Mouse (Mus musculus) cerebellum, adult 11 months (tissue): ENCODE results near the gene Ccdc71.

Experiments used
- DNase-seq: peaks from one replicate; pipeline ENCODE4 v3.0.0; 2022

Gene Ccdc71

GRCm38 (mm10) chr9:108461181-108461631, 879 bp downstream of the Ccdc71 start, which contains the start of gene Klhdc8b:
Gene Klhdc8b (minus strand): TSS chr9:108461581.
- DNase-seq: no peak

- DNase-seq: no peak
These were observed 1.3 kb downstream of the Ccdc71 start for GRCm38 (mm10) chr9:108461675-108462074.

GRCm38 (mm10) chr9:108462192-108462591, 1.9 kb downstream of the Ccdc71 start:
- no peak for DNase-seq

- DNase-seq: no peak
These were observed 3.4 kb downstream of the Ccdc71 start for GRCm38 (mm10) chr9:108463713-108464112.

DNA sequence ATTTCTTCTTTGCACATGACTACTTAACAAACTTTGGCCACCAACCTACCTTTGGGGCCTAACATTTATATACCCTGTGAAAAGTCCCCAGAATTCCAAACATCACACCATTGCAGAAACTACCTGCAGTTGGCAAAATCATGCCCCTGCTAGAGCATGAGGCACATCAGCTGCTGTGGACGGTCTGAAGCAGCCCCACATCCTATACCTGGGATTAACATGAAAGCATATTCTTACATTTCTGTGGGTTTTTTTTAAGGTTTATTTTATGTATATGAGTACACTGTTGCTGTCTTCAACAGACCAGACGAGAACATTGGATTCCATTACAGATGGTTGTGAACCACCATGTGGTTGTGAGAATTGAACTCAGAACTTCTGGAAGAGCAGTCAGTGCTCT, 5.9 kb downstream of the Ccdc71 start:
- DNase-seq: no peak

DNA sequence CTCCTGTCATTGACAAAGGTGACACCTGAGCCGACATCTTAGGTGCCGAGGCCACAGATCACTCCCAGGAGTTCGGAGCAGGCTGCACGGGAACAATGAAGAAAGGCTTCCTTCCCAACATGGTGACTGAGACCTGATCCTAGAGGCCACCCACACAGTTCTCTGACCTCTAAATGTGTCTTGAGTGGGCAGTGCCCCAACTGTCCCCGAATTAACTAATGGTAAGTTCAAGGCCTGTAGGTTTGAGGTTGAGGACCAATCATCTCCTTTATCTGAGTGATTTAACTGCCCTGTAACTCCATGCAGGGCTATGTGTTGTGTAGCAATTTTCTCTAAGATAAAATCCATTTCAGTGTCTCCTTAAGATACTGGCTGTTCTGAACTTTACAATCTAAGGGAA, 9.1 kb downstream of the Ccdc71 start:
- no peak for DNase-seq

- no peak for DNase-seq
These were observed 9.5 kb downstream of the Ccdc71 start for GRCm38 (mm10) chr9:108469845-108470244.

DNA sequence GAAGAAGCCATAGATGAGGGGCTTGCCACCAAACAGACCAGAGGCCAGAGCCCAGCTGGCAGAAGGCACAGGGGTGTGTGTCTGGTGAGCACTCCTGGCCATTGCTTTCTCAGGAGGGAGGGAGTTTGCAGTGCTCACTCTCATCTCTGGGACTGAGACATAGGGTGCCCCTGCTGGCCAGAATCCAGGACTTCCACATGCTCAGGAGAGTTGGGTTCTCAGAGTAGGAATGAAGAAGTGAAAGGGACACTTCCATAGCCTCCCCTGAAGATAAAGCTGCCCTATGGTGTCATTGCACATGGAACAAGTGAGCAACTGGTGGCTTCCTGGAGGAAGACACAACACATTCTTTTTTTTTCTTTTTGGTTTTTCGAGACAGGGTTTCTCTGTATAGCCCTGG, 14.2 kb downstream of the Ccdc71 start:
- DNase-seq: no peak

DNA sequence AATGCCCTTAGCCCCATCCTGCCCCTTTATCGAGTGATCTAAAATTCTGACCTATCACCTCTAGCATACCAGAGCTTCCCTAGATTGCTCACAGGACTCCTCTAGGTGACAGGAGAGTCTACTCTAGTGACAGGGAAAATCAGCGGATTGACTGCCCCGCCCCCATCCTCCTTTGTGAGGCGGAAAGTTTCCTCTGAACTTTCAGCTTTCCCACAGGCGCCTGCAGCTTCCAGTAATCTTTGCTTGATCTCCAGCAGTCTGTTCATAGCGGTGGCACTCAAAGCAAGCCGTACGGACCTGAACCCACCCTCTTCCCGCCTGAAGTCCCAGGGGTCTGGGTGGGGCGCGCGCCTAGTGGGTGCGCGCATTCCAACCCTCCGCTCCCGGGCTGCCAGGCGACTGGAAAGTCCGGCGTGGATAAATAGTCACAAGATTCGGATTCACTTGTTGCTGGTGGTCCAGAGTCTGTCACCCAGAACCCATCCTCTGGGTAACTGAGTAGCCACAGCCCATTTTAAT, 18.4 kb downstream of the Ccdc71 start:
- no peak for DNase-seq

DNA sequence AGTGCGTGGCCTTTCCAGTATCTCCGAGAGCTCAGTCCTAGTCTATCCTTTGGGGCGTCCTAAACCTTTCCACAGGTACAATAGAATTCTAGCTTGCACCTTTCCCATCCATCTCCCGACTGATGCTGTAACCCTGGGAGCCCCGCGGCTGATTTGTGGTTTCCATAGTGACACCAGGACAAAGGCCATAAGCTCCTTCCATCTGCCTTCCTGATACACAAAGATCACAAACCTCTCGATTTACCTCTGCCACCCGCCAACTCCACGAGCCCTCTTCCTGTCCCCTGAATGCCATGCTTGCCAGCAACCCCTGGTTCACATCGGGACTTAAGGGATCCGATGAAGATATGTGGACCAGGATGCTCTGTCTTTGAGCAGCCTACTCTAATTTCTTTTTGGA, 18.9 kb downstream of the Ccdc71 start:
- no peak for DNase-seq

DNA sequence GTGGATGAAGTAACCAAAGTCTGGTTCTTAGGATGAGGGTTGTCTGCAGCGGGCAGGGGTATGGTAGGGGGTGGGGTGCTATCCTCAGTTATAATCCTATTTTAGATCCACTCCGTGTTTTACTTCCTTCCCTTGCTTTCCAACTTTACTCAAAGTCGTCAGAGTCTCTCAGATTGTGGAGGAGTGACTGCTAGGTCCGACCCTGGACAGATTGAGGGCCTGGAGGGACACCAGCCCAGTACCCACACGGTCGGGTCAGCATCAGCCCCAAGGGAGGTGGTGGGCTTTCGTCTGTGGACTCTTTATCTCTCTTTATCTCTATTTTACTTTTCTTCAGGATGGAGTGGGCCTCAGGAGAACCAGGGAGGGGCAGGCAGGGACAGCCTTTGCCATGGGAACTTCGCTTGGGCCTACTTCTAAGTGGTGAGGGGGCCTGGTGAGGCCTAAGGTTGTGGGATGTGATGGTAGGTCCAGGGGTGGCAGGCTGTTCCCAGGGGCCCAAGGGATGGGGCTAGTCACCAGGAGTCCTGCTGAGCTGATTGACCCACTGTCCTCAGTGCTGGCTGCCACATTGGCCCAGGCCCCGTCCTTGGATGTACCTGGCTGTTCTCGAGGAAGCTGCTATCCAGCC, 19.5 kb downstream of the Ccdc71 start, which contains the start of gene Lamb2:
Lamb2 (plus strand) TSS at position 16 of the 631 bp plus-strand sequence.
- no peak for DNase-seq

DNA sequence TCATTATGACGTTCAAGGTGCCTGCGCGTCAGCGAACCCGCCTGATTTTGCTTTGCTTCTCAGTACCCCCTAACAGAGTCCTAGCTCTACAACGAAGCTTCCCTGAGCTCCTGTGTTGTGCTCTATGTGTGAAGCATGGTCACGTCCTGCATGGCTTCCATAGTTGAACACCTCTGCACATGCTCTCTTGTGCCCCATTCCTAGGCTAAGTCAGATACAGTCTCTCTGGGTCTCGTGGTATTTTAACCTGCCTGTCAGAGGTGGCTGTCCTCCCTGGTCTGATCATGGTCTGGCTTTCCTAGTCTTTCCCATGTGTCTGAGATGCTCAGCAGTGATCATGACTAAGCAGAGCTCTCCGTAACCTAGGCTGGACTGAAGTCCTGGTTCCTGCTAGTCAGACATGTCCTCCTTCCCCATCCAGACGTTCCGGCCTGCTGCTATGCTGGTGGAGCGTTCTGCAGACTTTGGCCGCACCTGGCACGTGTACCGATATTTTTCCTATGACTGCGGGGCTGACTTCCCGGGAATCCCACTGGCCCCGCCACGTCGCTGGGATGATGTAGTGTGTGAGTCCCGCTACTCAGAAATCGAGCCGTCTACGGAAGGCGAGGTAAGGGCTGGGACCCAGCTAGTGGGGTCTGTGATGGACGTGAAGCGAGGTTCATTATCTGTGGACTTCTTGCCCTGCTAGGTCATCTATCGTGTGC, 20.6 kb downstream of the Ccdc71 start:
- no peak for DNase-seq

DNA sequence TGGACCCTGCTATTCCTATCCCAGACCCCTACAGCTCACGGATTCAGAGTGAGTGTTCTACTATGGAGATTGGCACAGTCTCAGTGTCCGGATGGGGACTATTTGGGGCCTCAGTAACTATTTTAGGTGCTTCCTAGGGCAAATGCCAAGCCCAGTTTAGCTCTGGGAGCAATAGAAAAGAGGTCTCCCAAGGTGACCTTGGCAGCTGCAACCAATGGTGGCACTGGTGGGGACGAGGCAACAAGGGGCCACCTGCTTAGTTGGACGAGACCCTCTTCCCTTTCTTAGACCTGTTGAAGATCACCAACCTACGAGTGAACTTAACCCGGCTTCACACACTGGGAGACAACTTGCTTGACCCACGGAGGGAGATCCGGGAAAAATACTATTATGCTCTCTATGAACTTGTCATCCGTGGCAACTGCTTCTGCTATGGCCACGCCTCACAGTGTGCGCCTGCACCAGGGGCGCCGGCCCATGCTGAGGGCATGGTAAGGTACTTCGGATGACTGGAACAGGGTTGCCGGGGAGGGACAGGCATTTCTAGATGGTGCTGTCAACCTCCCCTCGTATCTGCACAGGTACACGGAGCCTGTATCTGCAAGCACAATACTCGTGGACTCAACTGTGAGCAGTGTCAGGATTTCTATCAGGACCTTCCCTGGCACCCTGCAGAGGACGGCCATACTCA, 21.3 kb downstream of the Ccdc71 start:
- no peak for DNase-seq

- DNase-seq: no peak
These were observed 22.9 kb downstream of the Ccdc71 start for GRCm38 (mm10) chr9:108483051-108483790.

DNA sequence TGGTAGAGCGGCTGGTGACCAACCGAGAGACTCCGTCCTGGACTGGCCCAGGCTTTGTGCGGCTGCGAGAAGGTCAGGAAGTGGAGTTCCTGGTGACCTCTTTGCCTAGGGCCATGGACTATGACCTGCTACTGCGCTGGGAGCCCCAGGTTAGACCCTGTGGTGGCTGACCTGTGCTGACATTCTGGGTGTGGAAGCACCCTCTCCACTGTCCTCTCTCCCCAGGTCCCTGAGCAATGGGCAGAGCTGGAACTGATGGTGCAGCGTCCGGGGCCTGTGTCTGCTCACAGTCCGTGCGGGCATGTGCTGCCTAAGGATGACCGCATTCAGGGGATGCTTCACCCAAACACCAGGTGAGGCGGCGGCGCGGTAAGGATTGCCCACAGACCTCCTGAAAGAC, 23.7 kb downstream of the Ccdc71 start:
- no peak for DNase-seq

GRCm38 (mm10) chr9:108485301-108485875, 25.1 kb downstream of the Ccdc71 start:
- DNase-seq: no peak

DNA sequence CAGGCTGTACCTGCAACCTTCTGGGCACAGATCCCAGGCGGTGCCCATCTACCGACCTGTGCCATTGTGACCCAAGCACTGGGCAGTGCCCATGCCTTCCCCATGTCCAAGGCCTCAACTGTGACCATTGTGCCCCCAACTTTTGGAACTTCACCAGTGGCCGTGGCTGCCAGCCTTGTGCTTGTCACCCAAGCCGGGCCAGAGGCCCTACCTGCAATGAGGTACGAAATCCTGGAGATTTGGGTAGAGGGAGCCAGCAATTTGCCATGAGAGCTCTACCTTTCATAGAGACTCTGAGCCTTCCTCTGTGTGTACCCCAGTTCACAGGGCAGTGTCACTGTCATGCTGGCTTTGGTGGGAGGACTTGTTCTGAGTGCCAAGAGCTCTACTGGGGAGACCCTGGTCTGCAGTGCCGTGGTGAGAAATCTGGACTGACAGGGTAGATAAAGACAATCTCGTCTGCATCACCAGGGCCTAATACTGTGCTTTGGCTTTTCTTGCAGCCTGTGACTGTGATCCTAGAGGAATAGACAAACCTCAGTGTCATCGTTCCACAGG, 26.7 kb downstream of the Ccdc71 start:
- no peak for DNase-seq

DNA sequence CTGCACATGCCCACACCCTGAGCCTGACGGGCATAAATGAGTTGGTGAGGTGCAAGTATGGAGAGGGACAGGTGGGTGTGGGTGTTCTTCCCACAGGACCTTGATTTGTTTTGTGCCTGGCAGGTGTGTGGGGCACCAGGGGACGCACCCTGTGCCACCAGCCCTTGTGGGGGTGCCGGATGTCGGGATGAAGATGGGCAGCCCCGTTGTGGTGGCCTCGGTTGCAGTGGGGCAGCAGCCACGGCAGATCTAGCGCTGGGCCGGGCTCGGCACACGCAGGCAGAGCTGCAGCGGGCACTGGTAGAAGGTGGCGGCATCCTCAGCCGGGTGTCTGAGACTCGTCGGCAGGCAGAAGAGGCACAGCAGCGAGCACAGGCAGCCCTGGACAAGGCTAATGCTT, 28.1 kb downstream of the Ccdc71 start:
- no peak for DNase-seq

- no peak for DNase-seq
These were observed 28.9 kb downstream of the Ccdc71 start for GRCm38 (mm10) chr9:108489215-108489614.

- DNase-seq: no peak
These were observed 29.6 kb downstream of the Ccdc71 start for GRCm38 (mm10) chr9:108489702-108490558.
